Mouse (Mus musculus): ENCODE results near the gene Mob4. TPM values are rescaled to one million over a fixed set of nuclear protein-coding genes. Genes with fewer than 3 reads are reported as not detected.

Gene Mob4
- polyA plus RNA-seq, 1 experiment from 2014 or later: 165 TPM

- ATAC-seq (replicated peaks; ENCODE audit: insufficient number of reproducible peaks, low FRiP score, low TSS enrichment, low read depth) (no peak), DNase-seq (ENCODE audit: low spot score) (no peak)
- Histone ChIP-seq H3K4me3 (ENCODE audit: low read depth, low read length) (no peak overlapping the region), H3K27me3 (ENCODE audit: control insufficient read depth, insufficient read depth, low read length) (no peaks in the 10 kb centered on the region), H3K9me3 (replicated peaks; ENCODE audit: control insufficient read depth, low read length) (no peaks in the 10 kb centered on the region), H3K27ac (replicated peaks; ENCODE audit: low read depth, low read length) (no peak overlapping the region), H3K4me1 (ENCODE audit: control insufficient read depth, insufficient read depth, low read length) (no peaks in the 10 kb centered on the region), H3K4me2 (ENCODE audit: low read depth, low read length) (no peak overlapping the region), H3K36me3 (replicated peaks; ENCODE audit: control insufficient read depth, insufficient read depth, low read depth, low read length) (no peaks in the 10 kb centered on the region), H3K9ac (replicated peaks; ENCODE audit: low read length) (no peak overlapping the region)
- 94% methylated on average over 1 of the region's 1 CpGs for WGBS
Measured at GRCm38 (mm10) chr1:55135846-55136245, 4.8 kb downstream of the Mob4 start.

DNA sequence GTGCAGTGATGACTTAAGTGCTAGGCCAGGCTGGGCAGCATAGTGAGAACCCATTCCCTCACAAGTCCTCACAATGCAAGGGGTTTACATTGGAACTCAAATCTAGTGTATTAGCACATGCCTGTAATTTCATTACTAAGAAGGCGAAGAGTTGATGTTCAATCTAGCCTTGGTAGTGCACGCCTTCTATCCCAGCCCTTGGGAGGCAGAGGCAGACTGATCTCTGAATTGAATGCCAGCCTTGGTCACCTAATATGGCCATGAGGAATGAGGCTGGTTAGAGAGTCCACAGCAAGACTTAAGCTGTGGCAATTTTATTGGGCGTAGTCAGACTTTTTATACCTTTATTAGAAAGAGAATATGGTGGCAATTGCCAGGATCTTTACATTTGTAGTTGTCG lies 13.3 kb downstream of the Mob4 start:
- H3K36me3 ChIP-seq (replicated peaks; ENCODE audit: control insufficient read depth, insufficient read depth, low read depth, low read length): peaks cover 5% of the 10 kb centered on the region
- WGBS: 94% methylated on average over 4 of the region's 4 CpGs
- no peak overlapping the region for H3K4me2 ChIP-seq (ENCODE audit: low read depth, low read length)
- no peak overlapping the region for H3K27ac ChIP-seq (replicated peaks; ENCODE audit: low read depth, low read length)
- ATAC-seq (replicated peaks; ENCODE audit: insufficient number of reproducible peaks, low FRiP score, low TSS enrichment, low read depth): no peak
- DNase-seq (ENCODE audit: low spot score): no peak
- no peaks in the 10 kb centered on the region for H3K4me1 ChIP-seq (ENCODE audit: control insufficient read depth, insufficient read depth, low read length)
- no peak overlapping the region for H3K4me3 ChIP-seq (ENCODE audit: low read depth, low read length)
- no peak overlapping the region for H3K9ac ChIP-seq (replicated peaks; ENCODE audit: low read length)
- H3K27me3 ChIP-seq (ENCODE audit: control insufficient read depth, insufficient read depth, low read length): no peaks in the 10 kb centered on the region
- H3K9me3 ChIP-seq (replicated peaks; ENCODE audit: control insufficient read depth, low read length): no peaks in the 10 kb centered on the region

DNA sequence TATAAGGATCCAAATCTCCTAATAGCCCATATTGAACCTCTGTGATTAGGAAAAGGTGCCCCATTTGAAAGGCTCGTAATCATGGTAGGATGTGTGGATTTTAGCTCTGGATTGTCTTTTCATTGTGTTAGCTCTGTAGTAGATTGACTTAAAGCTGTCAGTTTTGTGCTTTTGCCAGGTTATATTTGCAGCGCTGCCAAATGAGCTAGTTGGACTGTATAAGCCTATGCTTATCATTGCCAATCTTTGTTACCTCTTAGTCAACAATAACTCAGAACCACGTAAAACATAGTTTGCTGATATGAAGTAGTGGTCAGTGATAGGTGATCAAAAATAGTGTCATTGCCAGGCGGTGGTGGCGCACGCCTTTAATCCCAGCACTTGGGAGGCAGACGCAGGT lies 14.5 kb downstream of the Mob4 start:
- ATAC-seq (replicated peaks; ENCODE audit: insufficient number of reproducible peaks, low FRiP score, low TSS enrichment, low read depth) (no peak), DNase-seq (ENCODE audit: low spot score) (no peak)
- no peak overlapping the region for H3K27ac ChIP-seq (replicated peaks; ENCODE audit: low read depth, low read length)
- H3K9me3 ChIP-seq (replicated peaks; ENCODE audit: control insufficient read depth, low read length): no peaks in the 10 kb centered on the region
- H3K4me1 ChIP-seq (ENCODE audit: control insufficient read depth, insufficient read depth, low read length): no peaks in the 10 kb centered on the region
- H3K36me3 ChIP-seq (replicated peaks; ENCODE audit: control insufficient read depth, insufficient read depth, low read depth, low read length): peaks cover 6% of the 10 kb centered on the region
- no peaks in the 10 kb centered on the region for H3K27me3 ChIP-seq (ENCODE audit: control insufficient read depth, insufficient read depth, low read length)
- H3K4me3 ChIP-seq (ENCODE audit: low read depth, low read length): no peak overlapping the region
- WGBS: 96% methylated on average over 7 of the region's 7 CpGs
- no peak overlapping the region for H3K4me2 ChIP-seq (ENCODE audit: low read depth, low read length)
- no peak overlapping the region for H3K9ac ChIP-seq (replicated peaks; ENCODE audit: low read length)

DNA sequence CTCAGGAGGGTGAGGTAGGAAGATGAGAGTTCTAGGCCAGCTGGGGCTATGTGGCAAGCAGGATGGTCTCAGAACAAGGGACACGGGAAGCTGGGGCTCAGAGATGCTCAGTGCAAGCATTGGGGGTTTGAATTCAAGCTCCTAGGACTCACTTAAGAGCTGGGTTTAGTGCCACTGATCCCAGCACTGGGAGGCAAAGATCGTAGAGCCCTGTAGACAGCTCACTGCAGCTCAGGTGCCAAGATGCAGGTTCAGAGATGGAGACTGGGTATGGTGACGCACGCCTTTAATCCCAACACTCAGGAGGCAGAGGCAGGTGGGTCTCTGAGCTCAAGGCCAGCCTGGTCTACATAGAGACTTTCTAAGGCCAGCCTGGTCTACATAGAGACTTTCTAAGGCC lies 26.3 kb downstream of the Mob4 start:
- Histone ChIP-seq H3K9me3 (replicated peaks; ENCODE audit: control insufficient read depth, low read length) (no peaks in the 10 kb centered on the region), H3K4me3 (ENCODE audit: low read depth, low read length) (no peak overlapping the region), H3K4me2 (ENCODE audit: low read depth, low read length) (no peak overlapping the region), H3K27ac (replicated peaks; ENCODE audit: low read depth, low read length) (no peak overlapping the region), H3K9ac (replicated peaks; ENCODE audit: low read length) (no peak overlapping the region), H3K27me3 (ENCODE audit: control insufficient read depth, insufficient read depth, low read length) (no peaks in the 10 kb centered on the region), H3K36me3 (replicated peaks; ENCODE audit: control insufficient read depth, insufficient read depth, low read depth, low read length) (peaks cover 2% of the 10 kb centered on the region), H3K4me1 (ENCODE audit: control insufficient read depth, insufficient read depth, low read length) (no peaks in the 10 kb centered on the region)
- no peak for DNase-seq (ENCODE audit: low spot score)
- ATAC-seq (replicated peaks; ENCODE audit: insufficient number of reproducible peaks, low FRiP score, low TSS enrichment, low read depth): no peak
- WGBS: 99% methylated on average over 4 of the region's 4 CpGs

DNA sequence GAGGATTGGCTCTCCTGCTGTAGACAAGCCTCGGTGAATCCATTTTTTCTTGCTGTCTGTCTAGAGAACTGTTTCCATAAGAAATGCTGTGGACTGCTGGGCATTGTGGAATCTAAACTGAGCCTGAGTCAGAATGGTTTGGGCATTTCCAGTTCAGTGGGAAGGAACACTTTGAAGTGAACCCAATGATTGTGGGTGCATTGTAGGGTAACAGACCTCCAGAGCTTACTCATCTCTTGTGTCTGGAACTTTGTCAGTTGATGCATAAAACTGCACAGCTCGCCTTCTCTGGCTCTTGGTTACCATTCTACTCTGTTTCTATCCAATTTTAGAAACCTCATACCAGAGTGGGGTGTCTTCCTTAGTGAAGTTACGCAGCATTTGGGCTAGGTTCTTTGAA lies 27.2 kb downstream of the Mob4 start:
- ATAC-seq (replicated peaks; ENCODE audit: insufficient number of reproducible peaks, low FRiP score, low TSS enrichment, low read depth) (no peak), DNase-seq (ENCODE audit: low spot score) (no peak)
- Histone ChIP-seq H3K4me1 (ENCODE audit: control insufficient read depth, insufficient read depth, low read length) (no peaks in the 10 kb centered on the region), H3K4me2 (ENCODE audit: low read depth, low read length) (no peak overlapping the region), H3K9me3 (replicated peaks; ENCODE audit: control insufficient read depth, low read length) (no peaks in the 10 kb centered on the region), H3K36me3 (replicated peaks; ENCODE audit: control insufficient read depth, insufficient read depth, low read depth, low read length) (peaks cover 2% of the 10 kb centered on the region), H3K4me3 (ENCODE audit: low read depth, low read length) (no peak overlapping the region), H3K27me3 (ENCODE audit: control insufficient read depth, insufficient read depth, low read length) (no peaks in the 10 kb centered on the region), H3K27ac (replicated peaks; ENCODE audit: low read depth, low read length) (no peak overlapping the region), H3K9ac (replicated peaks; ENCODE audit: low read length) (no peak overlapping the region)
- WGBS: 88% methylated on average over 3 of the region's 3 CpGs

DNA sequence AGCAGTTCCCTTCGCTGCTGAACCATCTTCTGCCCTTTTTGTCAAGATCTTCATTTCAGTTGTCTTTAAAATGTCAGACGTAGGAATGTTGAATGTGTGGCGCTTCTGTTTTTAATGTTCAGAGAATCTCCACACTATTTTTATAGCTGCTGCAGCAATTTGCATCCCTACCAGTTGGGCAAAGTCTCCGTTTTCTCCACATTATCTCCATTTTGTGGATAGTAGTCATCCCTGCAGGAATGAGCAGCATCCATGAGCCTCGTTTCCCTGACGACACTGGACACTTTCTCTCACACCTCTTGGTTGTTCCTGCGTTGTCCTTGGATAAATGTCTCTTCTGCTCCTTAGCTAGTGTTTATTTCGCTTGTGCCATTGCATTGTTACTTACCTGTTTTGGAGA lies 27.8 kb downstream of the Mob4 start:
- H3K27ac ChIP-seq (replicated peaks; ENCODE audit: low read depth, low read length): no peak overlapping the region
- no peaks in the 10 kb centered on the region for H3K9me3 ChIP-seq (replicated peaks; ENCODE audit: control insufficient read depth, low read length)
- no peak overlapping the region for H3K4me2 ChIP-seq (ENCODE audit: low read depth, low read length)
- H3K27me3 ChIP-seq (ENCODE audit: control insufficient read depth, insufficient read depth, low read length): no peaks in the 10 kb centered on the region
- ATAC-seq (replicated peaks; ENCODE audit: insufficient number of reproducible peaks, low FRiP score, low TSS enrichment, low read depth): no peak
- WGBS: 90% methylated on average over 8 of the region's 8 CpGs
- H3K36me3 ChIP-seq (replicated peaks; ENCODE audit: control insufficient read depth, insufficient read depth, low read depth, low read length): peaks cover 2% of the 10 kb centered on the region
- H3K4me3 ChIP-seq (ENCODE audit: low read depth, low read length): no peak overlapping the region
- no peak for DNase-seq (ENCODE audit: low spot score)
- no peaks in the 10 kb centered on the region for H3K4me1 ChIP-seq (ENCODE audit: control insufficient read depth, insufficient read depth, low read length)
- H3K9ac ChIP-seq (replicated peaks; ENCODE audit: low read length): no peak overlapping the region

GRCm38 (mm10) chr1:55160218-55160617 lies 29.2 kb downstream of the Mob4 start:
- 91% methylated on average over 3 of the region's 3 CpGs for WGBS
- ATAC-seq (replicated peaks; ENCODE audit: insufficient number of reproducible peaks, low FRiP score, low TSS enrichment, low read depth) (no peak), DNase-seq (ENCODE audit: low spot score) (no peak)
- H3K4me3 ChIP-seq (ENCODE audit: low read depth, low read length): no peak overlapping the region
- H3K27me3 ChIP-seq (ENCODE audit: control insufficient read depth, insufficient read depth, low read length): no peaks in the 10 kb centered on the region
- H3K27ac ChIP-seq (replicated peaks; ENCODE audit: low read depth, low read length): no peak overlapping the region
- no peaks in the 10 kb centered on the region for H3K9me3 ChIP-seq (replicated peaks; ENCODE audit: control insufficient read depth, low read length)
- no peaks in the 10 kb centered on the region for H3K4me1 ChIP-seq (ENCODE audit: control insufficient read depth, insufficient read depth, low read length)
- peaks cover 2% of the 10 kb centered on the region for H3K36me3 ChIP-seq (replicated peaks; ENCODE audit: control insufficient read depth, insufficient read depth, low read depth, low read length)
- H3K9ac ChIP-seq (replicated peaks; ENCODE audit: low read length): no peak overlapping the region
- H3K4me2 ChIP-seq (ENCODE audit: low read depth, low read length): no peak overlapping the region

DNA sequence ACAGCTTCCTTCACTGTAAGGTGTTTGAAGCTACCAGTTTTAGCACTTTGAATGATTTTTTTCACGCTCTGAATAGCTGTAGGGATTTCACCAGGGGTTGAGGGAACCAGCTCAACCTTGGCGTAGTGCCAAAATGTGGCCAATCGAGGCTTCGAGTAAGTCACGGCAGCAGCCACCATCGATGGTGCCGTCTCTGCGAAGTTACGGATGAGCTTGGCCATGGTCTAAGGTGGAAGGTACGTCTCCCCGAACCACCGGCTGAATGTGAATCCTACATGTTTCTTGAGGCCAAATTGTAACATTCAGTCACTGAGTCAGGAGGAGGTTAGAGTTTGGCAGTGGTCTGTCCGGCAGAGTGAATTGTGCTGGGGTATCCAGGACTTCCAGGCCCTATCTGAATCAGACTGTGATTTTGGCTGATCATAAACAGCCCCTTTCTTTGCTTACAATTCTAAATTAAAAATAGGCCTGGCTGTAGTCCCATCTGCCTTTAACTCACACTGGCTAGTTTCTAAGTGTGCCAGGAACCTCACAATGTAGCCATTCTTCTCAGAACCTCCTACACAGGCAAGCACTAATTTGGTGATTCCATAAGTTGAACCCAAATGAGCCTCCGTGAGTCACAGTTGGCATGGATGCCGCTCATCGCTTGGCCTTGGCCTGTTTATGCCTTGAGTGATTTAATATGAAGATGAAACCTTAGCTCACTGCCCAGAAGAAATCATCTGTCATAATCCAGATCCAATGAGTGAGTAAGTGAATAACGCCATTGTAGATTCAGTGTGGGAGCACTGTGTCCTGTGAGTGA lies 30.0 kb downstream of the Mob4 start:
- ATAC-seq (replicated peaks; ENCODE audit: insufficient number of reproducible peaks, low FRiP score, low TSS enrichment, low read depth): no peak
- H3K4me1 ChIP-seq (ENCODE audit: control insufficient read depth, insufficient read depth, low read length): no peaks in the 10 kb centered on the region
- 91% methylated on average over 17 of the region's 17 CpGs for WGBS
- no peak overlapping the region for H3K9ac ChIP-seq (replicated peaks; ENCODE audit: low read length)
- H3K27ac ChIP-seq (replicated peaks; ENCODE audit: low read depth, low read length): no peak overlapping the region
- no peaks in the 10 kb centered on the region for H3K27me3 ChIP-seq (ENCODE audit: control insufficient read depth, insufficient read depth, low read length)
- no peaks in the 10 kb centered on the region for H3K9me3 ChIP-seq (replicated peaks; ENCODE audit: control insufficient read depth, low read length)
- no peak overlapping the region for H3K4me2 ChIP-seq (ENCODE audit: low read depth, low read length)
- no peak overlapping the region for H3K4me3 ChIP-seq (ENCODE audit: low read depth, low read length)
- DNase-seq (ENCODE audit: low spot score): no peak
- H3K36me3 ChIP-seq (replicated peaks; ENCODE audit: control insufficient read depth, insufficient read depth, low read depth, low read length): no peaks in the 10 kb centered on the region; the same call in 1 of the 2 replicates
